Mouse (Mus musculus): ENCODE measurements around the gene Rora. TPM values are rescaled to one million over a fixed set of nuclear protein-coding genes. Genes with fewer than 3 reads are reported as not detected.

Rora gene
- polyA plus RNA-seq, 1 experiment, result 24.1 TPM

DNA sequence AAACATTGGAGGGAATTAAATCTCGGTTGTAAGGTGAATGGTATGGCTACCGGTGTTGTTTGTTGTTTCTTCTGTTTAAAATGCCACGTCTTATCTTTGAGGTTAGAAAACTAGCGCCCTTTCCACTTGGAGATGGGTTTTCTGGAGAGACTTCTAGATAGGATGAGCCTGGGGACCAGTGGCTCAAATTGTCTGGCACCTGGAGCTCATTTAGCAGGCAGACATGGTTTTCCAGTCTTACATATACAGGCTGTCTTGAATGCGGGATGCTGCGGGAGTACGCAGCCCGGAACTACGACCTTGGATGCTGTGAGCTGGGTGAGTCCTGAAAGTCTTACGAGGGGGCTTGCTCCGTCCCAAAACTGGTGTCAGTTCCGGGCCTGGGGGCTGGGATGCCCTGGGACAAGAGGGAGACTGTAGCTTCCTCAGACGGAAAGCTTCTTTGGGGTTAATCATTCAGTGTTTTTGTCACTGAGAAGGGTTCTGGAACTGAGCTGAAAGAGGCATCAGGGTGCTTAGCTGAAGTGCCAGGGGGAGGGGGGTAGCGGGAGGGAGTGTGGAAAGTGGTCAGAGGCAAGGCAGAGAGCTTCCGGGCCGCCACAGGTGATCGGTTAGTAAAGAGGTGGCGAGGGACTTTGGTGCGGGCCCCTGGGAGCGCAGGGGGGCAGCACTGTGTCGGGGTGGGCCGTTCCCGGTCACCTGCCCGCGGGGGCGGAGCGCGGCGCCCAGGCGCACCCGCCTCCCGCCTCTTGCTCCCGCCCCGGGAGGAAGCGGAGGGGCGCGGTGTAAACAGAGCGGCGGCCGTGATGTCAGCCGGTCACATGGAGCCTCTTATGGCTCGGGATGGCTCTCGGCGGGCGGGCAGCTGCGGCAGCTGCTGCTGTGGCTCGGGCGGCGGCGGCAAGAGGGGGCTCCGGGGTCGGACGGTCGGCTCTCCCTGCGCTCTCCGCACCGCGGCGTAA lies 635.8 kb downstream of the Rora start:
- H3K27ac ChIP-seq (ENCODE audit: control insufficient read depth, insufficient read depth, low read depth, low read length), result no peak overlapping the region
- peaks cover 7% of the 10 kb centered on the region for H3K4me1 ChIP-seq (ENCODE audit: control insufficient read depth, insufficient read depth, low read length)
- H3K4me3 ChIP-seq (ENCODE audit: control insufficient read depth, low read depth, low read length), result peak overlapping the region; percentile 35
- no peaks in the 10 kb centered on the region for H3K36me3 ChIP-seq (ENCODE audit: control insufficient read depth, insufficient read depth, low read length)
- TF ChIP-seq POLR2A (IDR thresholded peaks at IDR 0.05; ENCODE audit: control insufficient read depth, low read depth, low read length) (peak; percentile 46; the same call in 1 of the 2 replicates), CTCF (IDR thresholded peaks at IDR 0.05; ENCODE audit: control insufficient read depth, insufficient read depth, insufficient replicate concordance, low read depth, low read length) (no peak)
- H3K27me3 ChIP-seq (ENCODE audit: control insufficient read depth, insufficient read depth, low read length), result no peaks in the 10 kb centered on the region; the same call in 1 of the 2 replicates

- peak overlapping the region; percentile 35 for H3K4me3 ChIP-seq (ENCODE audit: control insufficient read depth, low read depth, low read length)
- no peaks in the 10 kb centered on the region for H3K36me3 ChIP-seq (ENCODE audit: control insufficient read depth, insufficient read depth, low read length)
- no peak overlapping the region for H3K27ac ChIP-seq (ENCODE audit: control insufficient read depth, insufficient read depth, low read depth, low read length)
- TF ChIP-seq CTCF (IDR thresholded peaks at IDR 0.05; ENCODE audit: control insufficient read depth, insufficient read depth, insufficient replicate concordance, low read depth, low read length) (no peak), POLR2A (IDR thresholded peaks at IDR 0.05; ENCODE audit: control insufficient read depth, low read depth, low read length) (no peak)
- no peaks in the 10 kb centered on the region; the same call in 1 of the 2 replicates for H3K27me3 ChIP-seq (ENCODE audit: control insufficient read depth, insufficient read depth, low read length)
- peaks cover 7% of the 10 kb centered on the region for H3K4me1 ChIP-seq (ENCODE audit: control insufficient read depth, insufficient read depth, low read length)
Observed at GRCm38 (mm10) chr9:69290018-69290880, 636.7 kb downstream of the Rora start.

DNA sequence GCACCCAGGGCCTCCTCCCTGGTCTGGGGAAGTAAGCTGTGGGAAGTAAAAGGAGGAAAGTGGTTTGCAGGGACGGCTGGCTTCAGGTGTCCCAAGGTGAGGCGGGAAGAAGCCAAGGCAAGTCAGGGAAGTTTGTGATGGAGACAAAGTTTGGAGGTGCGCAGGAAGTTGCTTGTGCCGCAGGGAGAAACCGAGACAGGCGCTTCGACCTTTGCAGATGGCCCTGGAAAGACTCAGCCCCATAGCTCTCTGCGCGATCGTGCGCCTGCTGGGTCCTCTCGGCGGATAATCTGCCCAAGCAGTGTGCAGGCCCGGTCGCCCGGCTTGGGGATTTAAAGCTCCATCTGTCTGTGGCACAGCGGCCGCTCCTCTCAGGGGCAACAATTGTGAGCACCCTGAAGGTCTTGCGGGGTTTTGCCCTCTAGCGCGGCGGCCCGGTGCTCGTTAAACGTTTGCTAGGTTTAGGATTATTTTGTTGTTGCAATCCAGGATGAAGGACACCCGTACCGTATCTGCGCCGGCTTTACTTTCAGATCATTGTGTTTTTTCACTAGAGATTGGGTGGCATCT lies 637.4 kb downstream of the Rora start:
- H3K27me3 ChIP-seq (ENCODE audit: control insufficient read depth, insufficient read depth, low read length), result no peaks in the 10 kb centered on the region; the same call in 1 of the 2 replicates
- TF ChIP-seq CTCF (IDR thresholded peaks at IDR 0.05; ENCODE audit: control insufficient read depth, insufficient read depth, insufficient replicate concordance, low read depth, low read length), result no peak
- no peak for TF ChIP-seq POLR2A (IDR thresholded peaks at IDR 0.05; ENCODE audit: control insufficient read depth, low read depth, low read length)
- no peaks in the 10 kb centered on the region for H3K36me3 ChIP-seq (ENCODE audit: control insufficient read depth, insufficient read depth, low read length)
- H3K27ac ChIP-seq (ENCODE audit: control insufficient read depth, insufficient read depth, low read depth, low read length), result no peak overlapping the region
- peaks cover 7% of the 10 kb centered on the region for H3K4me1 ChIP-seq (ENCODE audit: control insufficient read depth, insufficient read depth, low read length)
- H3K4me3 ChIP-seq (ENCODE audit: control insufficient read depth, low read depth, low read length), result peak overlapping the region; percentile 35

- Histone ChIP-seq H3K27me3 (ENCODE audit: control insufficient read depth, insufficient read depth, low read length) (no peaks in the 10 kb centered on the region; the same call in 1 of the 2 replicates), H3K4me1 (ENCODE audit: control insufficient read depth, insufficient read depth, low read length) (peaks cover 7% of the 10 kb centered on the region), H3K4me3 (ENCODE audit: control insufficient read depth, low read depth, low read length) (no peak overlapping the region), H3K36me3 (ENCODE audit: control insufficient read depth, insufficient read depth, low read length) (no peaks in the 10 kb centered on the region), H3K27ac (ENCODE audit: control insufficient read depth, insufficient read depth, low read depth, low read length) (no peak overlapping the region)
- TF ChIP-seq POLR2A (IDR thresholded peaks at IDR 0.05; ENCODE audit: control insufficient read depth, low read depth, low read length), result no peak
- no peak for TF ChIP-seq CTCF (IDR thresholded peaks at IDR 0.05; ENCODE audit: control insufficient read depth, insufficient read depth, insufficient replicate concordance, low read depth, low read length)
Observed at GRCm38 (mm10) chr9:69291451-69291850, 637.9 kb downstream of the Rora start.

- Histone ChIP-seq H3K27ac (ENCODE audit: control insufficient read depth, insufficient read depth, low read depth, low read length) (no peak overlapping the region), H3K4me1 (ENCODE audit: control insufficient read depth, insufficient read depth, low read length) (peaks cover 7% of the 10 kb centered on the region), H3K27me3 (ENCODE audit: control insufficient read depth, insufficient read depth, low read length) (no peaks in the 10 kb centered on the region; the same call in 1 of the 2 replicates), H3K4me3 (ENCODE audit: control insufficient read depth, low read depth, low read length) (no peak overlapping the region), H3K36me3 (ENCODE audit: control insufficient read depth, insufficient read depth, low read length) (no peaks in the 10 kb centered on the region)
- TF ChIP-seq CTCF (IDR thresholded peaks at IDR 0.05; ENCODE audit: control insufficient read depth, insufficient read depth, insufficient replicate concordance, low read depth, low read length) (no peak), POLR2A (IDR thresholded peaks at IDR 0.05; ENCODE audit: control insufficient read depth, low read depth, low read length) (no peak)
Observed at GRCm38 (mm10) chr9:69292353-69292752, 638.8 kb downstream of the Rora start.

DNA sequence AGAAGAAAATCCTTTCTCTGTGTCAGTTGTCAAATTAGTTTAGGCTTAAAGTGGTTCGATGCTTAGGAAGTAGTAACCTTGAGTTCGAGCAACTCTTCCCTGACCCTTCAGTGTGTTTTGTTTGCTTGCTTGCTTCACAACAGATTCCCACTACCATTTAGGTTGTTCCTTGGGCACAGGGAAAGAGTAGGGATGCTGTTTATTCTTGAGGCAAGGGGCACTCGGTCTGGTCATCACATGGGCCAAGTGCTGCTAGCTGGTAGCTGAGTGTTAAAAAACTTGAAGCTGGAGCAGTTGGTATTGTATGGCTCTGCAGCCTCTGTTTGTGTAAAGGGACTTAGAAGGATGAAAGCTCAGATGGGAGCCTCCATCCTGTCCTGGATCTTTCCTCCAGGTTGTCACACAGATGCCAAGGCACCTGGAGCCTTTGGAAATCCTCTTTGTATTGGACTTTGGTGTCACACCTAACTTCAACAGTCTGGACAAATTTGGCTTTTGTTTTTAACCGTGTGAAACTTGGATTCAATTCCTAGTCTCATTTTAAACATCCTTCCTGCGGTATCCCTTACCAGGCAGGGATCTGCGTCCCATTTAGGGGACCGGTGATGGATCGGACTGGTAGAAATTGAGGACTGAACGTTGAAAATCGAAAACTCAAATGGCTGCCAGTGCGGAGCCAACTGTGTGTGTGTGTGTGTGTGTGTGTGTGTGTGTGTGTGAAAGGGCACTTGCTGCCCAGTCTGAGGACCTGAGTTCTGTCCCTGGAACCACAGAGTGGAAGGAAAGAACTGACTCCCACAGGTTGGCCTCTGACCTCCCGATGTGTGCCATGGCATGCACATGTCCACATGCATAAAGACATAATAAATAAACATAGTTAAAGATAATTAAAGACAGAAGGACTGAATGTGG lies 639.4 kb downstream of the Rora start:
- TF ChIP-seq CTCF (IDR thresholded peaks at IDR 0.05; ENCODE audit: control insufficient read depth, insufficient read depth, insufficient replicate concordance, low read depth, low read length) (no peak), POLR2A (IDR thresholded peaks at IDR 0.05; ENCODE audit: control insufficient read depth, low read depth, low read length) (no peak)
- Histone ChIP-seq H3K27me3 (ENCODE audit: control insufficient read depth, insufficient read depth, low read length) (no peaks in the 10 kb centered on the region; the same call in 1 of the 2 replicates), H3K4me1 (ENCODE audit: control insufficient read depth, insufficient read depth, low read length) (peaks cover 7% of the 10 kb centered on the region), H3K27ac (ENCODE audit: control insufficient read depth, insufficient read depth, low read depth, low read length) (no peak overlapping the region), H3K4me3 (ENCODE audit: control insufficient read depth, low read depth, low read length) (no peak overlapping the region), H3K36me3 (ENCODE audit: control insufficient read depth, insufficient read depth, low read length) (no peaks in the 10 kb centered on the region)
